Mouse (Mus musculus): ENCODE results near the gene Phactr1. TPM values are rescaled to one million over a fixed set of nuclear protein-coding genes. Genes with fewer than 3 reads are reported as not detected.

Phactr1 gene
- under 1 TPM in 1 of 2 experiments, not detected in 1; 0.65 TPM for polyA plus RNA-seq (2017; shearing (Covaris generic))

DNA sequence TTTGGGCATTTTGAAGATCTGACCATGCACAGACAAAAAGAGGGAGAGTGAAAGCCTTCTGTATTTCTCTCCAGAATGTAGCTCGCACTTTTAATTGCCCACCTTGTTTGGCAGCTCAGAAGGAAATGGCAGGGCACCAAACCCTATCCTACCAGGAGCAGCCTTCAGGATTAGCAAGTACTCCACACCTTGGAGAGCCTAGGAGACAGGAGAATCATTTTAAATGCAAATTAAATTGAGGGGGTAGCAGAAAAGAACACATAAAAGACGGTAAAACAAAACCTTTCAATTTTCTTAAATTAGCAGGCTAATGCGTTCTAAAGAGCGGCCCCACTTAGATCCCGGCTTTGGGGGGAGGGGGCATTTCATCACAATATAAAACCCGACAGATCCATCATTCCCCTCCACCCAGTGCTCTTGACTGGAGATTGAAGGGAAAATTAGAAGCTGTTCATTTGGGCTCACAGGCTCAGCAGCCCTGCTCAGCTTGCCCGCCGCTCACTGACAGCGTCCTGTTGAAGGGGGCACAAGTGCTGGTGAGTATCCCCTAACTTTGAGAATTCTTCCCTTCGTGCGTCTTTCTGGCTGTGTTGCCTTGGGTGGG is at the start of gene Phactr1:
Gene Phactr1 (plus strand): TSS at position 233 of the 604 bp plus-strand sequence.
- ATAC-seq = no peak

DNA sequence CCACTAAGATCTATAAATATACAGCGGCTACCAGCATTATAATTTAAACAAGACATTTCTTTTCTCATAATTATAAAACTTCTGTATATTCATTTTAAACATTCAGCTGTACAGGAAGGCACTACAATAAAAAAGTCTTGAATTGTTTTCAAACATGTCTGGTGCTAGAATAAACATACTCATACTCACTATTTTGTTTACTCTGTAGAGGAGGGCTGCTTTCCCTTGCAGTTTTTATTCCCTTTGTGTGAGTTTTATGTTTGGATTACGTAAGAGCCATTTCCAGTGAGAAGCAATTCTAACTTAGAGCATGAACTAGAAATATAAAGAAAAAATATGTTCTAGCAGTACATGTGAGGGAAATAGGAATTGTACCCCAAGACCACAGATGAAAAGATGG is 45.5 kb upstream of the Phactr1 start:
- ATAC-seq = no peak

DNA sequence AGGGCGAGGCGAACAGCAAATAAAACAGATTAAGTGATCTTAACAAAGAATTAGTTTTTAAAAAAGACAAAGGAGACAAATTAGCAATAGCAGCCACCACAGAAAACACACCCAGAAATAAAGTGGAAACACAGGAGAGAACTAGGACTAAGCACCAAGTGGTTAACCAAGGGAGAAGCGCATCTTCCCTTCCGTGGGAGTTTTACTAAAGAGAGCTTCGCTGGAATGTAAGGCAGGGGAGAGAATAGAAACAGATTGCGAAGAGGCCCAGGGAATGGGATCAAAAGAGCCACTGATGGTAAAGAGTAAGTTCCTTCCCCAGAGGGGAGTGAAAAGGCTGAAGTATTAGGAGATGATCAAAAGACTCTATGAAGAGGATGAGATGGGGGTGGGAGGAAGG is 30.2 kb upstream of the Phactr1 start:
- no peak for ATAC-seq

DNA sequence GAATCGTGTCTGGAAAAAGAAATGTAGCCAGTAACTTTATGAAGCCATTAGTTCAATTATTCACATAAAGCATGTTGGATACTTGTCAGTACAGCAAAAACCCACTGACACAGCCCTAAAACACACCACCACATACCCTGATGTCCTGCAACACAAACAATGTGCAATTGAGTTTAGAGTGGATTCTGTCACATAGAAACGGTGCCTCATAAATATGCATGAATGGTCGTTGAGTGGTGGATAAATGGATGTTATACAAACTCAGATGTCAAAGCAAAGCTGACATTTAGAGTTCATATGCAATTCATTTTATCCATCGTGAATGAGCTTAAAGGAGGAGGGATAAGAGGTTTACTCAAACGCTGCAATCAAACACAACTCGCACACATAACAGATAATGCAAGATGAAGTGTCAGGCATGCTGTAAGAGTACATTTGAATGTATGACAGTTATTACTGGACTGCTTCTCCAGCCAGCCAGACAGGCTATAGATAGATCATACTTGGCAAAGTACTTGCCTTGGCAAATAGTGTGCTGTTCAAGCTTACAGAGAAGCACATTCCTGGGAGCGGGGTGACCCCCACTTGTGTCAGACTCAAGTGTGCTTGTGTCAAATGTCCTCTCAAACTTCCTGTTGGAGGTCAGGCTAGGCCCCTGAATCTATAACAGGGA is 23.6 kb upstream of the Phactr1 start:
- no peak for ATAC-seq

DNA sequence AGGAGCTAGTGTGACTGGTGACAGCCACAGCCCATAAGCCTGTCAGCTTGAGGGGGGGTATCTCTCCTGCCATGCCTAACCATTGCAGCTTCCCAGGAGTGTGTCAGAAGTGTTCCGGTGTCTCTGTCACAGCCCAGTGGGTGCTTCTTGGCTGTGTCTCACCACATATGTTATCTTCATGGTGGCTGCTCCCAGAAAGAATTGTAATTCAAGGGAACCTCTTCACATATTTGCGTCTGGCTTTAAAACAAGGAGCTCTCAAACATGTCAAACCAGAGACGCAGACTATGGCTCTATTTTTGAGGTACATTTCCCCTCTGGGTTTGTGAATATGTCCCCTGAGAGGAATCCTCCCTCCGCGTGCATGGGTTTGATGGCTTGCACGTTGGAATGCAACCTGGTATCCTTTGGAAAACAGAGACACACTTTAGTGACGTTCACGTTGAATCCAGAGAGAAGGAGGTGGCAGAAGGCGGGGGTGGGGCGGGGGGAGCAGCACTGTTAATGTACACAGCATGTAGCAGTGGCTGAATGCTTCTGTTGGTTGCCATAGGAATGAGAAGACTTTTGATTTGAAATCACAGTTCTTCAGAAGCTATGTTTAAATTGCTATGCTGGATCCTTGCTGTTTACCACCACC is 8.7 kb upstream of the Phactr1 start:
- ATAC-seq = no peak

DNA sequence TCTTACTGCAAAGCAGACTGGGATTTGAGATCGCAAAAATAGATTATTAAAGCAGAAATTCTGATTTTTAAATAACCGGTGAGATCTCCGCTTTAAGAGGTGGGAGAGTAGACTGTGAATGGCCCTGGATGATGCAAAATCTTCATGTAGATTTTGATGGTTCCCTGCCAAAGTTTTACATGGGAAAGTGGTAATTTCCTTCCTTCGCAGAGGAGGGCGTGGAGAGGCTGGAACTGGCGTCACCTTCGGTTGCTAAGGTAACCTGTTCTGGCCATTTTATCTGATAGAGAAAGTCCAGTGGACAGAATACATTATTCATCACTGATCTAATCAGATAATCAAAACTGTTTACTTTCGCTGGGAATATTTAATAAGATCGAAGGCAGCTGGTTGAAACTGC is 876 bp downstream of the Phactr1 start:
- no peak for ATAC-seq

DNA sequence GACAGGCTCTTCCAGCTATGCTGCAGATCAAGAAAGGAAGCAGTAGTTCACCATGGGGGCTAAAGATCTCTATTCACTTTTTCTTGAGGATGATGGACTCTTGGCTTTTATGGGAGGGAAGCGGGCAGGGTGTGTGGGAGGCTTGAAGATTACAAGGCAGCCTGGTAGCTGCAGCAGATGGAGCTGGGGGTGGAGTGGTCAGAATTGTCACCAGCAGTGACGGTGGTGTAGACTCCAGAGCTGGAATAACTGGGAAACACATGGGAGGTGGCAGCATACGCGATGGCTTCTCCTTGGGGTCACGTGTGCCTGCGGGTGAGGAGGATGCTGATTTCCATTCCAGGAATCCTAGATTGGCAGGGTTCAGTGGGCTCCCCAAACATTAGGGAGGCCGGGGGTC is 3.8 kb downstream of the Phactr1 start:
- no peak for ATAC-seq

DNA sequence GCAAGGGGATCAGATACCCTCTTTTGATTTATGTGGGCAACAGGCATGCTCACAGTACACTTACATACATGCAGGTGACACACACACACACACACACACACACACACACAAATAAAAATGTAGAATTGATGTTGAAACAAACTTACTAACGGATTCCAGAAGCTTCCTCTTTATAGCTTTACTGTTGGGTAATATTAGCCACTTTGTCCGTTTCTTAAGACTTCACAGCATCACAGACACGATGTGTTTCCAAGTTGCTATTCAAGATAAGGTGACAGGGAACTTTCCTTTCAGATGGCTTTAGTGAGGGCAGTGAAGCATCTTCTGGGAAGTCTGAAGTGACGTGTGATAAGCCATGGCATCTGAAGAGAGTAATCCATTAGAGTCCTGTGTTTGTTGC is 11.8 kb downstream of the Phactr1 start:
- ATAC-seq = no peak

DNA sequence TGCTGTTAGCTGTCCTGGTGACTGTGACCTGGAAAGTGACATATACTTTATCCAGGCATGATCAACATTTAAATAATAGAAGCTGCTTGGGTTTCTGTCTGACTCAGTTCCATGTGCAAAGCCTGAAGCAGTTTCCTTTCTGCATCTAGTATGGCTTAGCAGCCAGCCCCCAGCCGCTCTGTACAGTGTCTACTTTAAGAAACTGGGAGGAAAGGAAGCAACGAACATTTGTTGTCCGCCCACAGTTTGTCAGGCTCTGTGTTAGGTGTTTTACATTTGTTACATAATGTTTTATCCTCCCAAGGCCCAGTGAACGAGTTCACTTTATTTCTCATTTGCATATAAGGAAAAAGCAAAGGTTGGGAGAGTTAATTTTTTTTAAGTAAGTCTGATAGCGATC is 16.2 kb downstream of the Phactr1 start:
- ATAC-seq = no peak

DNA sequence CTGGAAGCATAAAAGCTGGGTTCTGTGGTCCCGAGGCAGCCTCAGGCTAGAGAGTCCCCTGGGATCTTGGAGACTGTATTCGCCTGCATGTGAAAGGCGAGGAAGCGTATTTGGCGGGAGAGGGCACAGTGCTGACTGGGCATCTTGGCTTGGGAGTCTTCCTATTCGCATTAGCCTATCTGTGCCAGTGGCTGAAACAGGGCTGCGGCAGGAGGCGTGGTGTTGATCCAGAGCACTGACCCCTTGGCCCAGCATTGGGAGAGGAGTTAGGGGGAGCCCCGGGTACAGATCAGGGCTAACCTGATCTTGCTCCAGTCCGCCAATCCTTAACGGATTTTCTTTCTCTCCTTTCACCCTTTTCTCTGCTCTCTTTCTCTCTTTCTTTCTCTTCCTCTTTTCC is 28.7 kb downstream of the Phactr1 start:
- ATAC-seq = no peak

DNA sequence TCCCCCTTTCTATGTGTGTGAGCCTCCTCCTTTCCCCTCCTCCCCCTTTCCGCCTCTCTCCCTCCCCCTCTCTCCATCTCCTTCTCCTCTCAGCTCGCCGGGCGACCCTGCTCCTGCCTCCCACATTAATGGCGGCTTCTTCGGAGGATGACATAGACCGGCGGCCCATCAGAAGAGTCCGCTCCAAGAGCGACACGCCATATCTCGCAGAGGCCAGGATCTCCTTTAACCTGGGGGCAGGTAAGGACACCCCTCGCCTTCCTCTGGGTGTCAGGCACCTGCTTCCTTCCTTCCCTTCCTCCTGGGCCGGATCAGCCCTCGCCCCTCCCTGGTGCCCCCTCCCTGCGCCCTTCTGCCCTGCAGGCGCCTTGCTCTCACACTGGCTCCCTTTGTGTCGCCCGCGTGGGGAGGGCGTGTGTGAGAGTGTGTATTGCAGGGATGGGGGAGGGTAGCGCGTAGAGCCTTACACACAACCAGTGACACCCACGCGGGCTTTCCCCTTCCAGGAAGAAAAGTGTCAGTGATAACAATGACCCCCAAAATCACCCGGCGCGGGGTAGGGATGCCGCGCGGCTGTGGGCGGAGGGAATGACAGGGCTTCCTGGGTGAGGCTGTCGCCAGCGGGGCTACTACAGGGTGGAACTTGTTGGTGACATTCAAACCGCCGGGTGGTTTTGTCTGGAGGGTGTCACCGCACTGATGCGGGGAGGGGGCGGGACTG is 29.3 kb downstream of the Phactr1 start:
- no peak for ATAC-seq

DNA sequence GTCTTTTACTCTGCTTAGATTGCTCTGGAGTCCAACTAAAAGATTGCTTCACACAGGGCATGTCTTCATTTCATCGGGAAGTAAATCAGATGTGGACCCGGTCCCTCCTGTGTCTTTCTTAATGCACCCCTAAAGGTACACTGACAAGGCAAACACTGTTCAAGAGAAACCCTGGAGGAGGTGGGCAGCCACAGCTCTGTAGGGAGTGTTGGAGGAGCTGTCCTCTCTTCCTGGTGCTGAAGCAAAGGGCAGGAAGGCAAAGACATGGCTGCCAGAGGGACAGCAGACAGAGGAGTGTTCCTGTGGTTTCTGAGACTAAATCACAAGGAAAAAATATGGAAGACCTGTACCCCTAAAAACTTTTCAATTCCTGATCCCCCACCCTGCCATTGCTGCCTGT is 31.1 kb downstream of the Phactr1 start:
- no peak for ATAC-seq

DNA sequence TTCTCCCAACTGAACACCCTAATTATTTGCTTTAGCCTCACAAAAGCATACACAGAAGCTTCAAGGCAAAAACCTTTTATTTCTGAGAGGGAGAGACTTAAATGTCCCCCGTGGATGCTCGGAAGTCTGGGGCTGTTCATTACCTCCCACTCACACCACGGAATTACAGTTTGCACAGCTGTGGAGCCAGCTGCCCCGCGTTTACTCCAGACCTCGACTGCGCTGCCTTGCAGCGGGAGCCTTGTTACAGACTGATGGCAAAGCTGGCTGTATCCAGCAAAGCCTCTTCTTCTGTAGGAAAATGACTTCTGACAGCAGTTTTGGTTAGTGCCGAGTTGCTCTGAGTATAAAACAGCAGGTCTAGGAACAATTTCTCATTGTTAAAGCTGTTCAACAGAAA is 39.0 kb downstream of the Phactr1 start:
- no peak for ATAC-seq

DNA sequence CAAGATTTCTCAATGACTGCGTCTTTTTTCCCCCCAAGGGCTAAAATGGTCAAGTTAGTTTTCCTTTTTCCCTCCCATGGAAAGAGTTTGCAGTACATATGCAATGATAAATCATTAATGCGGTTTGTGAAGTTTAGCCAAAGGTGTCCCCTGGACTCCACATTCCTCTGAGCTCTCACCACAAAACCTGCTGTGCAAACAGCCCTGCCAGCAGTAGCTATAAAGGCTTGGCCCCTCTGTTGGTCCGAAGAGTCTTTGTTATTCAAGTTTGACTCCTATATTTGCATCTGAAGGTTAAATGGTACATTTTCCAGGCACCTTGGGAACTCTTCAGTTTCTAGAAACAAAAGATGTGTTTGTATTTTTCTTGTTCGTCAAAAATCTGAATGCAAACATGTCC is 39.7 kb downstream of the Phactr1 start:
- ATAC-seq = no peak

DNA sequence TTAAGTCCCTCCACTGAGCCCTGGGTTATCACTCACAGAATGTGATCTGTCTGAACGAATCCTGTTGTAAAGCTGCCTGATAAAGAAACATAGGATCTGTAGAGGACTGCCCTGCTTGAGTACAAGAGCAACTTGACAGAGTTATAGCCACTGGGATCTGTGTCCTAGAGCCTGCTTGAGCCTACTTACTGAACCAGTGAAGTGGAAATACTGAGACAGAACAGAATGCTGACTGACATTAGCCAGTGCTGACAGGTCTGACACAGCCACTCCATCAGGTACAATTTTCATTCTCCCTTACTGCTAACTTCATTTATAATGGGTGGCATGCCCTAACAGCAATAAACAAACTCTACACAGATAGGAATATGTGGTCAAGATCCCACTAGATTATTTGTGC is 40.2 kb downstream of the Phactr1 start:
- no peak for ATAC-seq

DNA sequence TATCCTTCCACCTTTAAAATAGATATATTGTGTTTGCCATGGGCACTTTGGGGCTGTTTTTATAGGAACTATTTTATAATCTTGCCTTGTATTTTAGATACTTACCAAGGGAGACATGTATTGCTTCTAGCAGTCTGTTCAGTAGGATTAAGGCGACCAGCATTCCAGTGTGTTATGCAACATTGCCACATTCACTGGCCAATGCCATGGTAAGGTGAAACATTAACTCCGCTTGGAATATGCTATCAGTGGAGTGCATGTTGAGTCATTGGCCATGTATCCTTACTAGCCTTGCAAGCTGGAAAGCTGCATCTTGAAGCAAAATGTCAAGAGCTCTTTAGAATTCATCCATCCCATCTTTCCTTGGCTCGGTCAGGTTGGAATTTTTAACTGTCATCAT is 43.6 kb downstream of the Phactr1 start:
- ATAC-seq = no peak

DNA sequence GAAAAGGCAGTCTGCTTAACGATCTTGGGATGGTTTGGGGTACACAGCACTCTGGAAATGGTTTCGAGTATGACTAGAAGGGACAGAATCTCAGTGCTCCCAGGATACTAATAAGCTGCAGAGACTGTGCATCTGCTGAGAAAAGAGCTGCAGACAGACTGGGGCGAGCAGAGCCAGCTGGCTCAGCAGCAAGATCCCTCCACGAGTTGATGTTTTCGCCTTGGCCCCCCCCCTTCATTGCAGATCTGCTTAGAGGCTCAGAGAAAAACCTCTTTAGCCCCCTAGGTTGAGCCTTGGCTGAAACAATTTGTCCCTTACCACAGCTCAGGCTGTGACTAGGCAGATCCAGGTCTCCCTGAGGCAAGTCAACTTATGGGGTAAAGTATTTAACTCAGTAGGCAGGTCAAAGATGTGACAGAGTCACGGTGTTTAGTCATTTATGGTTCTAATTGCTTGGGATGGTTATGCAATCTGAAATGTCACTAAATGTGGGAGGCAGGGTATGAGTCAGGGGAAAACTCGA is 45.3 kb downstream of the Phactr1 start:
- ATAC-seq = no peak

DNA sequence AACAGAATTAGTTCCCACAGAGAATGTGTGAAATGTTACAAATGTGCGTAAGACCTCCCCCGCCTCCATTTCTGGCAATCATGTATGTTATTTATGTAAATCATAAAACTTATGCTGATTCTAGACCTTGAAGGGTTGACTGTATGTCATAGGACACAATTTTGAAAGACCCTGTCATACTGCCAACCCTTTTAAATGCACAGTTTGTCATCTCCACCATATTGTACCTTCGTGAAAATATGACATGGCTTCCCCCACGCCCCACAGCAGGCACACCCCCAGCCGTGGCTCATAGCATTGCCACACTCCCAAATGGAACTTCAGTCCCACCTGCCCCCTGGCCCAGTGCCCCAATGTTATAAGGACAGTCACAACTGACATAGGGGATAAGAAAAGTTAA is 57.1 kb downstream of the Phactr1 start:
- no peak for ATAC-seq

DNA sequence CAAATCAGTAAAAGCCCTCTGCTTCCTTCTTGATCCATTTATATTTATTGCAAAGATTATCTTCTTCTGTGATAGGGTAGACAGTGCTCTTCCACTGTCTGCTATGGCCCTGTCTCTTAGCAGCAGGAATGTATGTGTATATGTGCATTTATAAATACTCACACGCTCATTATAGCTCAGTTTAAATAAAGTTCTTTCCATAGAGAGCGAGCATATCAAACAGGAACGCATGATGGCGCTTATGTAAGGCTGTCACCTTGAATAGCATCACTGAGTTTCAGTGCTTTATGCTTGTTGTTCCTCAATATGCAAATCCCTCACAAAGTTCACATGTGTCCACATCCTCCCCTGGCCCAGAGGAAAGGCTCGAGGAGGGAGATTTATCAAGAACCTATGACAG is 57.7 kb downstream of the Phactr1 start:
- no peak for ATAC-seq

DNA sequence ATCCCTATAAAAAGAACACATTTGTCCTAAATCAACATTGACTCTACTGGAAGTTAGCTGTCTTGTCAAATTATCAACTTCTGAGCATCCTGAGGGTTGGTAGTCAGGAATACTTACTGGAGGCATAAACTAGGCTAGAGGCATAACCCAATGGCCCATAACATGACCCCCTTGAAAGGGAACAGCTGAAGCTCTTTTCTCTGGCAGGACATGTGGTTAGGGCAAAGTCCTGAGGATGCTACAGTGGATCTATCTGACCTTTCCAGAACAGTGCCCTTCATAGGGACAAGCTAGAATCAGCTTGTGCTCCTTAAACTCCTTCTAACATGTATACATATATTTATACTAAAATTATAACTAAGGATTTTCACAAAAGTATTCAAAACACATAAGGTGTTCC is 61.8 kb downstream of the Phactr1 start:
- no peak for ATAC-seq

DNA sequence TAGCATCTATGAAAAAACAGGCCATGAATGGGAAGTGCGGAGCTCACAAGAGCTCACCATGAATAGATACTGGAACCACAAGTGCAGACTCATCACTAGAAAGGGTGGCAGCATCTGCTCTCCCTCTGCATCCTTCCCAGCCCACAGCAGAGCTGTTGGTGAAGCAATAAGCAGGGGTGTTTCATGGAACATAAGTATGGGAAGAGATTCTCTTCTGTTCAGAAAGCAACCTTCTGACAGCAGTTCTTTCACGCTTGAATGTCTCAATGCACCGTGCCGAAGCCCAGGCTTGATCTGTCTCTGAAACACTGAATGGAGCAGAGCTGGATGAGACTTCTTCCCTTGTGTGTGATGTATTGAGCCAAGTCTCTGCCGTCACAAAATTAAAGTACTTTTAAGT is 64.0 kb downstream of the Phactr1 start:
- ATAC-seq = no peak

DNA sequence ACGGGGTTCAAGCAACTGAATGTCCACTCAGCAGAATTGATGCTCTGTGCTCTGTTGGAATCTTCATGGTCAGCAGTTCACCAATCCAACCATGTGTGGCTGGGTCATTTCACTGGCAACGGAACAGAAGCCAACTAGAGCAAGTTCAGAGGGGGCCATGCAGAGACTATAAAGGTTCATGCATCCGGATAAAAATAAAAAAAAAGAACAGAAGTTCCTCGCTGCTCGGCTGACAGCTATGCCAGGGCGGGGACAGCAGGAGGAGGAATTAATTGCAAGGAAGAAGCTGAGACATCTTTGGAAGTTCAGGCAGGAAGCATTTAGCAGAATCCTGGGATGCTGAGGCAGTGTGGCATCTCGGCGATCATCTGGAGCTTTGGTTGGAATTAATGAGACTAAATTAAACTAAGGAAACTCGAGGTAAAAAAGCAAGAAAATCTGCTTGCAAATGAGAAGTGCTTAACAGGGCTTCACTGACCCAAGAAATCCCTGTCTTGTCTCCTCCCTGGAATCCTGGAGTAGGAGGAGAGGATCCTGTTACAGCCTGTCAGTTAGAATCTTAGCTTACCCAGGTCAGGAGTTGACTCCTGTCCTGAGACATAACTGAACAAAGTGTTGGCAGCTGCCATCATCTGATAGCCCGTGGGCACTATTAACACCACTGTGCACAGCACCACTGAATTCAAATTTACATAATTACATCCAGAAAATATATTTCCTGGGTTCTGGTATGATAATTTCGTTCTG is 77.4 kb downstream of the Phactr1 start:
- ATAC-seq = no peak

DNA sequence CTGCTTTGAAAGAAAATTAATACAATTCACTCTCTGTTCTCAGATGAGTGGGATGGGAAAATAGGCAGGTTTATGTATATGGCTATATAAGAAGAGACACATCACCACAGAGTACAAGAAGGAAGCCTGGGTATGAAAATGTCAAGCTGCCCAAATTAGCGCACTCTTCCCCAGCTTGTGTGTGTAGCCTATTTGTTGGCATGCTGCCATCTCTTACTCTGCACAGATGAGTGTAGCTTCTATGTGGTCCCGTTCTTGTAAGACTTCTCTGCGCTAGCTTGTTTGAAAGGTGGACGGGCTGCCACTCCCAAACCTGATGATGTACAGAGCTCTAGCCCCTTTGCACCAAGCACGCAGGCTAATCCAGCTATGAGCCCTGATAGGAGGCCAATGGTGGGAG is 78.7 kb downstream of the Phactr1 start:
- ATAC-seq = no peak

All from CD4-positive, CD25-positive, alpha-beta regulatory T cell, adult 4 months (primary cell).